Mouse (Mus musculus): Measurements from ENCODE around the gene Acbd4. TPM values are rescaled to one million over a fixed set of nuclear protein-coding genes. Genes with fewer than 3 reads are reported as not detected.

Gene Acbd4
- polyA plus RNA-seq, 1 experiment from 2014 or later: 8.3 TPM

Other genes starting within 250 kb of the Acbd4 start
- gene Eftud2, start 220.7 kb upstream of the Acbd4 start, polyA plus RNA-seq (2016; fragmentation: Nextera tagmentation; extraction: Ambion mirVana): 208 TPM in 2 replicates
- 1.7 and 3.4 TPM in 2 replicates for gene Ccdc103, start 220.5 kb upstream of the Acbd4 start, polyA plus RNA-seq (2016; fragmentation: Nextera tagmentation; extraction: Ambion mirVana)
- gene Fam187a, start 216.5 kb upstream of the Acbd4 start, polyA plus RNA-seq (2016; fragmentation: Nextera tagmentation; extraction: Ambion mirVana): not detected in 2 replicates
- 0.12 TPM in 1 of 2 replicates, not detected in the other for gene Gfap, start 200.8 kb upstream of the Acbd4 start, polyA plus RNA-seq (2016; fragmentation: Nextera tagmentation; extraction: Ambion mirVana)
- gene Kif18b, start 176.6 kb upstream of the Acbd4 start, polyA plus RNA-seq (2016; fragmentation: Nextera tagmentation; extraction: Ambion mirVana): 6.6 and 7.8 TPM in 2 replicates
- 11.7 and 13.2 TPM in 2 replicates for gene C1ql1, start 155.0 kb upstream of the Acbd4 start, polyA plus RNA-seq (2016; fragmentation: Nextera tagmentation; extraction: Ambion mirVana)
- 38.6 and 40.3 TPM in 2 replicates for gene Nmt1, start 73.5 kb upstream of the Acbd4 start, polyA plus RNA-seq (2016; fragmentation: Nextera tagmentation; extraction: Ambion mirVana)
- gene Dcakd, start 73.3 kb upstream of the Acbd4 start, polyA plus RNA-seq (2016; fragmentation: Nextera tagmentation; extraction: Ambion mirVana): 160 and 161 TPM in 2 replicates
- 1.6 and 1.7 TPM in 2 replicates for gene Plcd3, start within 50 bp of the Acbd4 start, polyA plus RNA-seq (2016; fragmentation: Nextera tagmentation; extraction: Ambion mirVana)
- 3.8 and 4.0 TPM in 2 replicates for gene Hexim1, start 14.5 kb downstream of the Acbd4 start, polyA plus RNA-seq (2016; fragmentation: Nextera tagmentation; extraction: Ambion mirVana)
- 12.0 and 12.9 TPM in 2 replicates for gene Hexim2, start 30.7 kb downstream of the Acbd4 start, polyA plus RNA-seq (2016; fragmentation: Nextera tagmentation; extraction: Ambion mirVana)
- gene Fmnl1, start 69.4 kb downstream of the Acbd4 start, polyA plus RNA-seq (2016; fragmentation: Nextera tagmentation; extraction: Ambion mirVana): 1.4 and 1.6 TPM in 2 replicates
- 0.34 and 0.71 TPM in 2 replicates for gene 1700023F06Rik, start 106.9 kb downstream of the Acbd4 start, polyA plus RNA-seq (2016; fragmentation: Nextera tagmentation; extraction: Ambion mirVana)
- 0.21 TPM in 1 of 2 replicates, not detected in the other for gene Spata32, start 116.8 kb downstream of the Acbd4 start, polyA plus RNA-seq (2016; fragmentation: Nextera tagmentation; extraction: Ambion mirVana)
- 3.9 and 4.8 TPM in 2 replicates for gene Map3k14, start 165.8 kb downstream of the Acbd4 start, polyA plus RNA-seq (2016; fragmentation: Nextera tagmentation; extraction: Ambion mirVana)